Mouse (Mus musculus): ENCODE measurements around the gene Prrt1. TPM values are rescaled to one million over a fixed set of nuclear protein-coding genes. Genes with fewer than 3 reads are reported as not detected.

The Prrt1 gene
- 0.44 and 0.67 TPM in 2 replicates for polyA plus RNA-seq (2015; fragmentation: Nextera tagmentation; extraction: Ambion mirVana)

GRCm38 (mm10) chr17:34629221-34629751 lies at the start of gene Prrt1:
Gene Prrt1 (plus strand): TSS chr17:34629533.
- peak within 1 kb of the TSS; percentile 93 for H3K4me2 ChIP-seq (replicated peaks; ENCODE audit: low read depth)
- H3K9ac ChIP-seq (ENCODE audit: low read length): peak within 1 kb of the TSS; percentile 70
- WGBS: 12% methylated on average over 16 of the region's 16 CpGs
- no peak for DNase-seq (ENCODE audit: low spot score)
- H3K27me3 ChIP-seq (ENCODE audit: control insufficient read depth, insufficient read depth, low read length): 0 out of 2 replicates have a peak, but pooled peaks cover 2% of the 10 kb centered on the region
- peaks cover 22% of the 10 kb centered on the region for H3K4me1 ChIP-seq (replicated peaks; ENCODE audit: control insufficient read depth, insufficient read depth)
- H3K27ac ChIP-seq (replicated peaks): peak within 1 kb of the TSS; percentile 97
- TF ChIP-seq EP300 (optimal IDR thresholded peaks at IDR 0.05): no peak
- no peak for TF ChIP-seq CTCF (IDR thresholded peaks at IDR 0.05; ENCODE audit: low read depth)
- no peak for ATAC-seq (ENCODE audit: low FRiP score, low TSS enrichment)
- no peaks in the 10 kb centered on the region for H3K9me3 ChIP-seq (ENCODE audit: control insufficient read depth, low read length)
- no peaks in the 10 kb centered on the region; the same call in 1 of the 2 replicates for H3K36me3 ChIP-seq (ENCODE audit: control insufficient read depth, insufficient read depth, low read length)
- H3K4me3 ChIP-seq (ENCODE audit: low read depth, low read length): peak within 1 kb of the TSS; percentile 67

DNA sequence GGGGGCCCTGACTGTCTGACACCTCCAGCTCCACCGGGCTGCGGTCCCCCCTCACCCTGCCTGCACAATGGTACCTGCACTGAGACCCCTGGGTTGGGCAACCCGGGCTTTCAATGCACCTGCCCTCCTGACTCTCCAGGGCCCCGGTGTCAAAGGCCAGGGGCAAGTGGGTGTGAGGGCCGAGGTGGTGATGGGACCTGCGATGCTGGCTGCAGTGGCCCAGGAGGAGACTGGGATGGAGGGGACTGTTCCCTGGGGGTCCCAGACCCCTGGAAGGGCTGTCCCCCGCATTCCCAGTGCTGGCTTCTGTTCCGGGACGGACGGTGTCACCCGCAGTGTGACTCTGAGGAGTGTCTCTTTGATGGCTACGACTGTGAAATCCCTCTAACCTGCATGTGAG lies 46.8 kb upstream of the Prrt1 start:
- Histone ChIP-seq H3K4me3 (ENCODE audit: low read depth, low read length) (no peak overlapping the region), H3K4me2 (replicated peaks; ENCODE audit: low read depth) (no peak overlapping the region), H3K36me3 (ENCODE audit: control insufficient read depth, insufficient read depth, low read length) (no peaks in the 10 kb centered on the region), H3K9ac (ENCODE audit: low read length) (no peak overlapping the region), H3K27me3 (ENCODE audit: control insufficient read depth, insufficient read depth, low read length) (no peaks in the 10 kb centered on the region), H3K4me1 (replicated peaks; ENCODE audit: control insufficient read depth, insufficient read depth) (no peaks in the 10 kb centered on the region), H3K9me3 (ENCODE audit: control insufficient read depth, low read length) (no peaks in the 10 kb centered on the region), H3K27ac (replicated peaks) (no peak overlapping the region)
- DNase-seq (ENCODE audit: low spot score) (no peak), ATAC-seq (ENCODE audit: low FRiP score, low TSS enrichment) (no peak)
- TF ChIP-seq EP300 (optimal IDR thresholded peaks at IDR 0.05) (no peak), CTCF (IDR thresholded peaks at IDR 0.05; ENCODE audit: low read depth) (no peak)
- 85% methylated on average over 12 of the region's 12 CpGs for WGBS

DNA sequence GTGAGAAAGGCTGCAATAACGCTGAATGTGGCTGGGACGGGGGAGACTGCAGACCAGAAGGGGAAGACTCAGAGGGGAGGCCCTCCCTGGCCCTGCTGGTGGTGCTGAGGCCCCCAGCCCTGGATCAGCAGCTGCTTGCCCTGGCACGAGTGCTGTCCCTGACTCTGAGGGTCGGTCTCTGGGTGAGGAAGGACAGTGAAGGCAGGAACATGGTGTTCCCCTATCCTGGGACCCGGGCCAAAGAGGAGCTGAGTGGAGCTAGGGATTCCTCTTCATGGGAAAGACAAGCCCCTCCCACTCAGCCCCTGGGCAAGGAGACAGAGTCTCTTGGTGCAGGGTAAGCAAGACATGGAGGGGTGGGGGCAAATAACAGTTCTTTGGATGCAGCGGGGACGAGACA lies 45.9 kb upstream of the Prrt1 start:
- no peaks in the 10 kb centered on the region for H3K27me3 ChIP-seq (ENCODE audit: control insufficient read depth, insufficient read depth, low read length)

DNA sequence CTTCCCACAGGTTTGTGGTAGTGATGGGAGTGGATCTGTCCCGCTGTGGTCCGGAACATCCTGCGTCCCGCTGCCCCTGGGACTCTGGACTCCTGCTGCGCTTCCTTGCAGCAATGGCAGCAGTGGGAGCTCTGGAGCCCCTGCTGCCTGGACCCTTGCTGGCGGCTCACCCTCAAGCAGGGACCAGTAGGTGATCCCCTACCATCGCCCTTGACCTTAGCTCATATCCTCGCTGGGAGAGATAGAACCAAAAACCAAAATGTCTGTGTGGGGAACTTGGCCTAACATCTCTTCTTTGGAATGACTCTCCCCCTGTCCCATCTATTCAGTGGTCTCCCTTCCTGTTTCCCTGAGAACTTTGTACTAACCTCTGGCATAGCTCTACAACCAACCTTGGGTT lies 45.5 kb upstream of the Prrt1 start:
- DNase-seq (ENCODE audit: low spot score): no peak
- no peak for ATAC-seq (ENCODE audit: low FRiP score, low TSS enrichment)
- Histone ChIP-seq H3K9me3 (ENCODE audit: control insufficient read depth, low read length) (no peaks in the 10 kb centered on the region), H3K4me1 (replicated peaks; ENCODE audit: control insufficient read depth, insufficient read depth) (0 out of 2 replicates have a peak, but pooled peaks cover 4% of the 10 kb centered on the region), H3K36me3 (ENCODE audit: control insufficient read depth, insufficient read depth, low read length) (no peaks in the 10 kb centered on the region), H3K27ac (replicated peaks) (no peak overlapping the region), H3K4me3 (ENCODE audit: low read depth, low read length) (no peak overlapping the region), H3K9ac (ENCODE audit: low read length) (no peak overlapping the region), H3K4me2 (replicated peaks; ENCODE audit: low read depth) (no peak overlapping the region), H3K27me3 (ENCODE audit: control insufficient read depth, insufficient read depth, low read length) (no peaks in the 10 kb centered on the region)
- TF ChIP-seq CTCF (IDR thresholded peaks at IDR 0.05; ENCODE audit: low read depth): no peak
- no peak for TF ChIP-seq EP300 (optimal IDR thresholded peaks at IDR 0.05)
- WGBS: 82% methylated on average over 8 of the region's 8 CpGs

More for the DNA sequence above, 45.9 kb upstream of the Prrt1 start:
- 0 out of 2 replicates have a peak, but pooled peaks cover 4% of the 10 kb centered on the region for H3K4me1 ChIP-seq (replicated peaks; ENCODE audit: control insufficient read depth, insufficient read depth)
- H3K4me2 ChIP-seq (replicated peaks; ENCODE audit: low read depth): no peak overlapping the region
- no peak overlapping the region for H3K4me3 ChIP-seq (ENCODE audit: low read depth, low read length)
- no peak overlapping the region for H3K9ac ChIP-seq (ENCODE audit: low read length)
- no peak overlapping the region for H3K27ac ChIP-seq (replicated peaks)
- no peaks in the 10 kb centered on the region for H3K36me3 ChIP-seq (ENCODE audit: control insufficient read depth, insufficient read depth, low read length)
- 55% methylated on average over 7 of the region's 7 CpGs for WGBS
- TF ChIP-seq EP300 (optimal IDR thresholded peaks at IDR 0.05): no peak
- no peak for TF ChIP-seq CTCF (IDR thresholded peaks at IDR 0.05; ENCODE audit: low read depth)
- no peaks in the 10 kb centered on the region for H3K9me3 ChIP-seq (ENCODE audit: control insufficient read depth, low read length)
- DNase-seq (ENCODE audit: low spot score) (no peak), ATAC-seq (ENCODE audit: low FRiP score, low TSS enrichment) (no peak)

- 90% methylated on average over 8 of the region's 8 CpGs for WGBS
- H3K4me3 ChIP-seq (ENCODE audit: low read depth, low read length): no peak overlapping the region
- H3K9ac ChIP-seq (ENCODE audit: low read length): no peak overlapping the region
- ATAC-seq (ENCODE audit: low FRiP score, low TSS enrichment): no peak
- no peaks in the 10 kb centered on the region for H3K36me3 ChIP-seq (ENCODE audit: control insufficient read depth, insufficient read depth, low read length)
- no peak for TF ChIP-seq EP300 (optimal IDR thresholded peaks at IDR 0.05)
- TF ChIP-seq CTCF (IDR thresholded peaks at IDR 0.05; ENCODE audit: low read depth): no peak
- no peaks in the 10 kb centered on the region for H3K27me3 ChIP-seq (ENCODE audit: control insufficient read depth, insufficient read depth, low read length)
- no peak for DNase-seq (ENCODE audit: low spot score)
- no peak overlapping the region for H3K4me2 ChIP-seq (replicated peaks; ENCODE audit: low read depth)
- peaks cover 4% of the 10 kb centered on the region; the same call in 1 of the 2 replicates for H3K4me1 ChIP-seq (replicated peaks; ENCODE audit: control insufficient read depth, insufficient read depth)
- H3K9me3 ChIP-seq (ENCODE audit: control insufficient read depth, low read length): no peaks in the 10 kb centered on the region
- H3K27ac ChIP-seq (replicated peaks): no peak overlapping the region
These were observed 44.2 kb upstream of the Prrt1 start for GRCm38 (mm10) chr17:34585121-34585520.

Measured in stomach, postnatal 0 days (tissue).